Mouse (Mus musculus) forebrain, embryonic 11.5 days (tissue): ENCODE measurements around the gene Atxn1. TPM values are rescaled to one million over a fixed set of nuclear protein-coding genes. Genes with fewer than 3 reads are reported as not detected.

Experiments
- ATAC-seq: fragments of 200-750 bp; cut with Nextera tagmentation; replicated peaks from 2 replicates; pipeline ENCODE4 v1.8.0; 2017; ENCODE audit warnings: moderate TSS enrichment; ENCODE audit not compliant: low FRiP score
- DNase-seq: peaks from one replicate; pipeline ENCODE4 v3.0.0-alpha.2; 2017; ENCODE audit warnings: low spot score
- H3K27ac ChIP-seq: fragments of 300-500 bp; sonication (generic); 2 replicates; pipeline ENCODE4 v1.5.1; 2014; ENCODE audit warnings: low read depth, low read length
- H3K27me3 ChIP-seq: fragments of 300-500 bp; sonication (generic); 2 replicates; pipeline ENCODE4 v1.6.1; 2014; ENCODE audit warnings: mild to moderate bottlenecking, low read length, mixed read lengths; ENCODE audit not compliant: control insufficient read depth, insufficient read depth
- H3K36me3 ChIP-seq: fragments of 300-500 bp; sonication (generic); 2 replicates; pipeline ENCODE4 v1.6.1; 2014; ENCODE audit warnings: mild to moderate bottlenecking, low read length, moderate library complexity, mixed read lengths; ENCODE audit not compliant: control insufficient read depth, insufficient read depth
- H3K4me1 ChIP-seq: fragments of 300-500 bp; sonication (generic); replicated peaks from 2 replicates; pipeline ENCODE4 v1.6.1; 2014; ENCODE audit warnings: low read length, mixed read lengths; ENCODE audit not compliant: control insufficient read depth, insufficient read depth
- H3K4me2 ChIP-seq: fragments of 300-500 bp; sonication (generic); 2 replicates; pipeline ENCODE4 v1.6.1; 2014; ENCODE audit warnings: low read depth, mild to moderate bottlenecking, low read length, moderate library complexity, mixed read lengths; ENCODE audit not compliant: severe bottlenecking
- H3K4me3 ChIP-seq: fragments of 300-500 bp; sonication (generic); 2 replicates; pipeline ENCODE4 v1.5.1; 2014; ENCODE audit warnings: low read depth, low read length
- H3K9ac ChIP-seq: fragments of 300-500 bp; sonication (generic); 2 replicates; pipeline ENCODE4 v1.6.1; 2014; ENCODE audit warnings: low read length
- H3K9me3 ChIP-seq: fragments of 300-500 bp; sonication (generic); 2 replicates; pipeline ENCODE4 v1.6.1; 2016; ENCODE audit warnings: low read length, mixed read lengths; ENCODE audit not compliant: control insufficient read depth
- WGBS: fragments of 180-500 bp; shearing (Covaris S2); extraction: QIAGEN DNeasy Blood & Tissue Kit; methylation state at CpG from one replicate; pipeline ENCODE4 v1.1.7; 2014; 5-methylcytosine and 5-hydroxymethylcytosine counted together
- polyA plus RNA-seq: library from polyadenylated mRNA; unstranded; fragments of >200 nt; fragmentation: Nextera tagmentation; extraction: Ambion mirVana; gene quantifications from 2 replicates; pipeline ENCODE4 v1.2.1, GENCODE M21; 2014

The Atxn1 gene
- polyA plus RNA-seq, 1 experiment from 2014 or later = 3.3 TPM

DNA sequence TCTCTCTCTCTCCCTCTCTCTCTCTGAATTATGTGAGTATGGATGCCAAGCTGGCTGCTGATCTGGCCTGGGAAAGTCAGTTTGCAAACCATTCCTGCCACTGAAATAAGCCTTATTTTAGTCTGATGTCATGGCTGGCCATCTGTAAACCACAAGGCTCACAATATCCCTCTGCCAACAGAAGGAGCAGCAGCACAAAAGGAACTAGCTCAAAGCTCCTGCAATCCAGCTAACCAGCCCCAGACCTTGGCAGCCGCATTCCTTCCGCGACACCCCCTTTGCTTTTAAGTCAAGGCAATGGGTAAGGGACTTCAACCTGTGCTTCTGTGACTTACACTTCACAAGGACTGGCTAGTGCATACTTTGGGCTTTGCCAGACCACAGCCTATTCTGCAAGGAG is 48.9 kb downstream of the Atxn1 start:
- no peak overlapping the region for H3K27ac ChIP-seq
- H3K4me3 ChIP-seq = no peak overlapping the region
- DNase-seq (no peak), ATAC-seq (no peak)
- no peaks in the 10 kb centered on the region for H3K9me3 ChIP-seq
- H3K4me1 ChIP-seq = no peaks in the 10 kb centered on the region
- H3K27me3 ChIP-seq = no peaks in the 10 kb centered on the region
- no peak overlapping the region for H3K4me2 ChIP-seq
- H3K36me3 ChIP-seq = no peaks in the 10 kb centered on the region
- no peak overlapping the region for H3K9ac ChIP-seq
- WGBS = 89% methylated on average over 3 of the region's 3 CpGs

DNA sequence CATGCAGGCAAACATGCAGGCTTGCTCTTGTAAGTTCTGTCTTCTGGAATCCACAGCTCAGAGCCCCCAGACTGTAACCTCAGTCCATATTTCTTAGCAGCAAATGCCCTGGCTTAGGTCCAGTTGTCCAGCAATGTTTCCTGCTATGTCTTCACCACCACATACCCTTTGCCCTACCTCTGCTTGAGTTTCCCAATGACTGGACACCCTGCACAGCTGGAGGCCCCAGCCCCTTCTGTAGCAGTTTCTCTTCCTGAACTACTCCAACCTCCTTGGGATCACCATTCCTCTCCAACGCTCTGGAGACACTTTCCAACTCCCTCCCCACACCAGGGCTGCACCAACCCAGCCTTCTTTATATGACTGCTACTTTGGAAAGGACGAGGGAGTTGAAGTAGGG is 49.8 kb downstream of the Atxn1 start:
- no peaks in the 10 kb centered on the region for H3K4me1 ChIP-seq
- H3K9me3 ChIP-seq = no peaks in the 10 kb centered on the region
- H3K4me2 ChIP-seq = no peak overlapping the region
- no peak for ATAC-seq
- no peak for DNase-seq
- H3K9ac ChIP-seq = no peak overlapping the region
- no peak overlapping the region for H3K27ac ChIP-seq
- H3K27me3 ChIP-seq = no peaks in the 10 kb centered on the region
- 73% methylated on average over 2 of the region's 2 CpGs for whole genome bisulfite sequencing
- no peaks in the 10 kb centered on the region for H3K36me3 ChIP-seq
- no peak overlapping the region for H3K4me3 ChIP-seq

DNA sequence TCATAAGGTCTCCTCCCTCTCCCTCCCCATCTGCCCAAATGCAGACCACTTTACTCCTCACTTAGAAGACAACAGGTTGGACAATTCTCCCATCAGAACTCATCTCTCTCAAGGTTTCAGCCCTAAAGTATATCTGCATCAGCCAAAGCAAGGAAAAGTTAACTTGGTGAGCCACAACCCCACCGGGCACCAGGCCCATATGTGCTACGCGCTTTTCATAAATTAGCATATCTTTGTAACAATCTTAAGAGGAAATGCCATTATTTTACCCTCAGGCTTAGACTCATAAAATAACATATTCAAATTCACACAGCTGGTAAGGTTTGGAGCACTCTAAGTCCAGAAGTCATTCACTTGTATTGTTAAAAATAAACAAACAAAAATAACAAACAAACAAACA is 50.7 kb downstream of the Atxn1 start:
- no peaks in the 10 kb centered on the region for H3K9me3 ChIP-seq
- no peaks in the 10 kb centered on the region for H3K36me3 ChIP-seq
- no peak overlapping the region for H3K4me3 ChIP-seq
- no peak overlapping the region for H3K9ac ChIP-seq
- no peak overlapping the region for H3K27ac ChIP-seq
- 89% methylated on average over 3 of the region's 3 CpGs for WGBS
- no peaks in the 10 kb centered on the region for H3K4me1 ChIP-seq
- no peak overlapping the region for H3K4me2 ChIP-seq
- DNase-seq (no peak), ATAC-seq (no peak)
- H3K27me3 ChIP-seq = no peaks in the 10 kb centered on the region

DNA sequence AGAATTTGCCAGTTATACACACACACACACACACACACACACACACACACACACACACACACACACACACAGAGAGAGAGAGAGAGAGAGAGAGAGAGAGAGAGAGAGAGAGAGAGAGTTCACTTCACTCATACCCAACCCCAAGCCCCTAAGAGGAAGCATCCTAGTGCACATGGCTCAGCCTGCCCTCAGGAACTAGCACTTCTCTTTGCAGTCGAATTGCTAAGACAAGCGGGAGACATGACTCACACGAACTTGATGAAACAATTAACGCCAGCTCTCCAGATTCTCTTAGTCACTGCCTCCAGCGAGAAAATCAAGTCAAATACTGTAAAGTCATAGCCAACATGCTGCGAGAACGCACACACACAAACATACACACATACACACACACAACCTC is 53.0 kb downstream of the Atxn1 start:
- Histone ChIP-seq H3K36me3 (no peaks in the 10 kb centered on the region), H3K4me1 (no peaks in the 10 kb centered on the region)

DNA sequence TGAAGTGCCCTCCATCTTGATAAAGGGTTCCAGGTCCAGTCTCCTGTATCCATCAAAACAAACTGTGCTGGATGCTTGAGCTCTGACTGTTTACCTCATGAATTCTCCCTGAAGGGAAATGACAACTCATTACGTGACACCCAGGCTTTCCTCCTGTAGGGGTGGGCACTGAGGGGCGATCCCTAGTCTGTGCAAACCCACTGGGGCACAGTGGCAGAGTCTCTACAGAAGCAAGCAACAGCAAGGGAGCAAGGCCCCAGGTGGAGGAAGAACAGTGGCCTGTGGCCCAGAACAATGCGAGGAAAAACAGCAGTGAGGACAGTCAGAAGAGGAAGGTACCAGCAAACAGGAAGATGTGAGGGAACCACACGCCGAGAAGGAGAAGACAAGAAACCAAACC is 53.7 kb downstream of the Atxn1 start:
- Histone ChIP-seq H3K4me2 (no peak overlapping the region), H3K9me3 (no peaks in the 10 kb centered on the region), H3K27ac (no peak overlapping the region), H3K36me3 (no peaks in the 10 kb centered on the region), H3K27me3 (no peaks in the 10 kb centered on the region), H3K4me3 (no peak overlapping the region), H3K9ac (no peak overlapping the region), H3K4me1 (no peaks in the 10 kb centered on the region)
- WGBS = 80% methylated on average over 5 of the region's 5 CpGs
- DNase-seq = no peak
- ATAC-seq = no peak

More for the DNA sequence above, 53.0 kb downstream of the Atxn1 start:
- H3K4me3 ChIP-seq = no peak overlapping the region
- ATAC-seq (no peak), DNase-seq (no peak)
- no peak overlapping the region for H3K4me2 ChIP-seq
- H3K9me3 ChIP-seq = no peaks in the 10 kb centered on the region
- no peak overlapping the region for H3K9ac ChIP-seq
- no peak overlapping the region for H3K27ac ChIP-seq
- 88% methylated on average over 7 of the region's 7 CpGs for WGBS
- H3K27me3 ChIP-seq = no peaks in the 10 kb centered on the region

DNA sequence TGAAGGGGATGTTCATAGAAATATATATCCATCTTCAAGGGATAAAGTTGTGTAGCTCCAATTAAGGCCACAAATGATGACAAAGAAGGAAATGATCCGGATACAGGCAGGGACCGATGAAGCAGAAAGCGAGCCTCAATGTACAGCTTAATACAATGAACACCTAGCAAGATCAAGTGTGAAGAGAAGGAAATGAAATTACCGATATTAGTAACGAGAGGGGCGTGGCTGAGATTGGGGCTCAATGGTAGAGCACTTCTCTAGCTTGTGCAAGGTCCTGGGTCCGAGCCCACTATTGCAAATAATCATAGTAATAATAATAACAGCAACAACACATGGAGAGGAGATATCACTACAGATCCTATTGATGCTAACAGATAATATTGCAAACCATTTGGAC is 54.5 kb downstream of the Atxn1 start:
- no peak overlapping the region for H3K4me3 ChIP-seq
- no peaks in the 10 kb centered on the region for H3K9me3 ChIP-seq
- H3K9ac ChIP-seq = no peak overlapping the region
- 86% methylated on average over 7 of the region's 7 CpGs for WGBS
- DNase-seq (no peak), ATAC-seq (no peak)
- H3K4me2 ChIP-seq = no peak overlapping the region
- H3K36me3 ChIP-seq = no peaks in the 10 kb centered on the region
- no peak overlapping the region for H3K27ac ChIP-seq
- no peaks in the 10 kb centered on the region for H3K27me3 ChIP-seq
- H3K4me1 ChIP-seq = no peaks in the 10 kb centered on the region

DNA sequence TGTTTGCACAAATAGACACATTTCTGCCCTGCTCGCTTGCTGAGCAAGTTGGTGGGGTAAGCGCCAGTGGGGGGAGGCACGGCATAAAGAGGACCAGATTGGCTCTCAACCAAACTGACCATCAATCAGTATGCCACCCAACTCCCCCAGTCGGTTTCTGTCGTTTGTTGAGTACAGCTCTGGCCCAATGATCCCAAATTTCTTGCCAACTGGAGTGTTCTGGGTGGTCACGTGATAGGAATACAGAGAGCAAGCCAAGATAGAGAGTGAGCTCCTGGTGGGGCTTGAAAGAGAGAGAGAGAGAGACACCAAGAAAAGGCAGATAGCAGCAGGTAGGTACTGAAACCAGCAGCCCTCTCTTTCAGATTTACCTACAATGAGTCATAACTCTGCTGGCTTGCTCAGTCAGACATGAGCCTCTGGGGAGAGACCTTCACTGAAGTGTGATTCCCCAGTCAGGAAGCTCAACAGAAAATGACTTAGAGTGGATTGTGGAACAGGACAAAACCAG is 57.6 kb downstream of the Atxn1 start:
- DNase-seq (no peak), ATAC-seq (no peak)
- no peaks in the 10 kb centered on the region for H3K4me1 ChIP-seq
- 89% methylated on average over 6 of the region's 6 CpGs for WGBS
- no peaks in the 10 kb centered on the region for H3K36me3 ChIP-seq
- no peak overlapping the region for H3K4me2 ChIP-seq
- no peaks in the 10 kb centered on the region for H3K9me3 ChIP-seq
- H3K9ac ChIP-seq = no peak overlapping the region
- H3K27ac ChIP-seq = no peak overlapping the region
- no peaks in the 10 kb centered on the region for H3K27me3 ChIP-seq
- no peak overlapping the region for H3K4me3 ChIP-seq

DNA sequence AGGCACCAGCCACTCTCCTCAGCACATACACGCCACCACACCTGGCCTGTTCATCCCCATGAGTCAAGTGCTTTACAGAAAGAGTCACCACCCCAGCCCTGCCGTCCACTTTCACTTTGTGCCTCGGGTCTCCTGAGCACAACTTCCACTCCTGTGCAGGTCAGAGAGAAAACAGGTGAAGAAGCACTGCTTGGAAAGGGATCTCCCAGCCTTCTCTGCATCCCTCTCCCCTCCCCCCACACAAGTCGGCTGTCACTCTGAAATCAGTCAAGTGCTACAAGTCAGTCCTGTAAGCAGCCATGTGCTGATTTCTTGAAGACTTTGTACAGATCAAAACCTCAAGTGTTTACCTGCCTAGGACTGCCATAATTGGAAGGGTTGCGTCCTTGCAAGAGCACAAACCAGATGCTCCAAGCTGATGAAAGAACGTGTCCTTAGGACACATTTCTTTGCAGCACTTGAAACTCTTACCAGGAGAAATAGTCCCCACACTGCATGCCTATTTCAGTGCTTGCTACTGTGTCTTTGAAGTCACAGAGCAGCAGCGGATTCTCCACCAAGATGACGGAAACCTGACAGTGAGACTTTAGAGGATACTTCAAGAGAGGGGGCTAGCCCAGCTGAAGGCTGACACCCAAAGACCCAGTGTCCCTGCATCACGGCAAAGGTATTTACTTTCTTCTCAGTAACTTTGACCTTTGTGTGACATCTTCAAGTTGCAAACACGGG is 58.2 kb downstream of the Atxn1 start:
- Histone ChIP-seq H3K27me3 (no peaks in the 10 kb centered on the region), H3K4me2 (no peak overlapping the region), H3K9ac (no peak overlapping the region), H3K4me1 (no peaks in the 10 kb centered on the region), H3K27ac (no peak overlapping the region), H3K36me3 (no peaks in the 10 kb centered on the region), H3K4me3 (no peak overlapping the region), H3K9me3 (no peaks in the 10 kb centered on the region)
- no peak for ATAC-seq
- DNase-seq = no peak
- 78% methylated on average over 10 of the region's 10 CpGs for WGBS

DNA sequence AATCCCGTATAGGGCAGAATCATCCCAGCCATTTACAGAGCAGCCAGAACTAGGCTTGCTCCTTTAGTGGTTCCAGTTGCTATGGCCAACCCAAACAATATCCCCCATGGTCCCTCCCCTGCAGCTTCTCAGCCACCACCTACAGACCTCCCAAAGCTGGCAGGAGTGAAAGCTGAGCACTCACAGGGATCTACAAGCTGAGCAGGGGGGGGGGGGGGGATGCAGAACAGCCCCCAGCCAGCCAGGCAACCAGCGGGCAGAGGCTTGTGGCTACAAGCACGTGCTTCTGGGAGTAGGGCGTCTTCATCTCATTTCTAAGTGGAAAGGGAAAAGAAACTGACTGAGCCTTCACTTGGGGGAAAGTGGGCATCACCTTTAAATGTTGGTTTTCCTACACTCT is 59.9 kb downstream of the Atxn1 start:
- no peak overlapping the region for H3K9ac ChIP-seq
- H3K4me2 ChIP-seq = no peak overlapping the region
- no peak overlapping the region for H3K4me3 ChIP-seq
- H3K27ac ChIP-seq = no peak overlapping the region
- no peaks in the 10 kb centered on the region for H3K36me3 ChIP-seq
- H3K9me3 ChIP-seq = no peaks in the 10 kb centered on the region
- 71% methylated on average over 4 of the region's 4 CpGs for WGBS
- no peaks in the 10 kb centered on the region for H3K4me1 ChIP-seq
- H3K27me3 ChIP-seq = no peaks in the 10 kb centered on the region
- ATAC-seq (no peak), DNase-seq (no peak)
